Mouse (Mus musculus) heart, embryonic 12.5 days (tissue): ENCODE data around the gene Gm42417. TPM values are rescaled to one million over a fixed set of nuclear protein-coding genes. Genes with fewer than 3 reads are reported as not detected.

Experiments used
- ATAC-seq: fragments of 200-750 bp; cut with Nextera tagmentation; 2 replicates; pipeline ENCODE4 v1.8.0; 2017; ENCODE audit warnings: moderate TSS enrichment, moderate library complexity; ENCODE audit not compliant: insufficient number of reproducible peaks, low FRiP score
- H3K27ac ChIP-seq: fragments of 300-500 bp; sonication (generic); 2 replicates; pipeline ENCODE4 v1.5.1; 2016; ENCODE audit warnings: mild to moderate bottlenecking, moderate library complexity; ENCODE audit not compliant: poor library complexity, severe bottlenecking
- H3K27me3 ChIP-seq: fragments of 300-500 bp; sonication (generic); replicated peaks from 2 replicates; pipeline ENCODE4 v1.6.1; 2016; ENCODE audit warnings: mild to moderate bottlenecking, moderate library complexity
- H3K36me3 ChIP-seq: fragments of 300-500 bp; sonication (generic); 2 replicates; pipeline ENCODE4 v1.6.1; 2016; ENCODE audit warnings: mild to moderate bottlenecking, moderate library complexity
- H3K4me1 ChIP-seq: fragments of 300-500 bp; sonication (generic); replicated peaks from 2 replicates; pipeline ENCODE4 v1.6.1; 2016; ENCODE audit warnings: mild to moderate bottlenecking
- H3K4me2 ChIP-seq: fragments of 300-500 bp; sonication (generic); 2 replicates; pipeline ENCODE4 v1.6.1; 2016; ENCODE audit warnings: mild to moderate bottlenecking, moderate library complexity
- H3K4me3 ChIP-seq: fragments of 300-500 bp; sonication (generic); 2 replicates; pipeline ENCODE4 v1.5.1; 2016; ENCODE audit warnings: mild to moderate bottlenecking
- H3K9ac ChIP-seq: fragments of 300-500 bp; sonication (generic); 2 replicates; pipeline ENCODE4 v1.6.1; 2016; ENCODE audit warnings: mild to moderate bottlenecking, moderate library complexity
- H3K9me3 ChIP-seq: fragments of 300-500 bp; sonication (generic); replicated peaks from 2 replicates; pipeline ENCODE4 v1.6.1; 2016; ENCODE audit warnings: mild to moderate bottlenecking, moderate library complexity
- WGBS: fragments of 180-500 bp; shearing (Covaris S2); methylation state at CpG from one replicate; pipeline ENCODE4 v1.1.7; 2016; 5-methylcytosine and 5-hydroxymethylcytosine counted together
- microRNA-seq: library from miRNA; unstranded; fragments of <30 nt; microRNA quantifications from one replicate; pipeline ENCODE4, GENCODE M21; 2017
- polyA plus RNA-seq: library from polyadenylated mRNA; unstranded; fragments of >200 nt; fragmentation: Nextera tagmentation; extraction: Ambion mirVana; gene quantifications from 2 replicates; pipeline ENCODE4 v1.2.1, GENCODE M21; 2016

The Gm42417 gene
- polyA plus RNA-seq, 1 experiment from 2014 or later, result 0.40 TPM

- Histone ChIP-seq H3K27ac (peak overlapping the region; percentile 25; the same call in 1 of the 2 replicates), H3K36me3 (no peaks in the 10 kb centered on the region), H3K4me1 (peaks cover 16% of the 10 kb centered on the region), H3K4me3 (no peak overlapping the region), H3K27me3 (no peaks in the 10 kb centered on the region), H3K9ac (peak overlapping the region; percentile 48; the same call in 1 of the 2 replicates), H3K9me3 (no peaks in the 10 kb centered on the region), H3K4me2 (peak overlapping the region; percentile 16; the same call in 1 of the 2 replicates)
- 31% methylated on average over 9 of the region's 9 CpGs for WGBS
- ATAC-seq, result peak; percentile 85
Measured at GRCm38 (mm10) chr1:36492416-36493139, 46.7 kb downstream of the Gm42417 start.

- Histone ChIP-seq H3K4me2 (no peak overlapping the region), H3K9ac (no peak overlapping the region), H3K27me3 (no peaks in the 10 kb centered on the region), H3K36me3 (no peaks in the 10 kb centered on the region), H3K9me3 (no peaks in the 10 kb centered on the region), H3K4me3 (no peak overlapping the region), H3K4me1 (peaks cover 9% of the 10 kb centered on the region), H3K27ac (no peak overlapping the region)
- no peak for ATAC-seq
- WGBS, result 67% methylated on average over 6 of the region's 6 CpGs
Measured at GRCm38 (mm10) chr1:36489661-36490060, 49.6 kb downstream of the Gm42417 start.

GRCm38 (mm10) chr1:36487111-36487510 is 52.1 kb downstream of the Gm42417 start:
- 88% methylated on average over 9 of the region's 9 CpGs for WGBS
- no peak for ATAC-seq
- H3K4me1 ChIP-seq, result peaks cover 7% of the 10 kb centered on the region

GRCm38 (mm10) chr1:36485080-36485479 is 54.1 kb downstream of the Gm42417 start:
- WGBS, result 70% methylated on average over 7 of the region's 7 CpGs
- H3K4me3 ChIP-seq, result no peak overlapping the region

More at GRCm38 (mm10) chr1:36487111-36487510, 52.1 kb downstream of the Gm42417 start:
- no peak overlapping the region for H3K9ac ChIP-seq
- H3K36me3 ChIP-seq, result no peaks in the 10 kb centered on the region
- no peaks in the 10 kb centered on the region for H3K9me3 ChIP-seq
- no peak overlapping the region for H3K27ac ChIP-seq
- no peaks in the 10 kb centered on the region for H3K27me3 ChIP-seq
- H3K4me2 ChIP-seq, result no peak overlapping the region
- H3K4me3 ChIP-seq, result no peak overlapping the region

GRCm38 (mm10) chr1:36483825-36484224 is 55.4 kb downstream of the Gm42417 start:
- H3K4me3 ChIP-seq, result no peak overlapping the region
- H3K4me2 ChIP-seq, result no peak overlapping the region
- H3K4me1 ChIP-seq, result 0 out of 2 replicates have a peak, but pooled peaks cover 4% of the 10 kb centered on the region
- no peaks in the 10 kb centered on the region for H3K9me3 ChIP-seq
- no peak for ATAC-seq
- WGBS, result 61% methylated on average over 4 of the region's 4 CpGs
- H3K36me3 ChIP-seq, result no peaks in the 10 kb centered on the region
- no peak overlapping the region for H3K9ac ChIP-seq
- H3K27me3 ChIP-seq, result no peaks in the 10 kb centered on the region
- H3K27ac ChIP-seq, result no peak overlapping the region

More at GRCm38 (mm10) chr1:36485080-36485479, 54.1 kb downstream of the Gm42417 start:
- Histone ChIP-seq H3K9me3 (no peaks in the 10 kb centered on the region), H3K9ac (no peak overlapping the region), H3K4me1 (0 out of 2 replicates have a peak, but pooled peaks cover 4% of the 10 kb centered on the region), H3K27me3 (no peaks in the 10 kb centered on the region), H3K36me3 (no peaks in the 10 kb centered on the region), H3K4me2 (no peak overlapping the region), H3K27ac (no peak overlapping the region)
- no peak for ATAC-seq

Small RNA genes lying within 50 kb of the gene (microRNA-seq; reads per million reads assigned to microRNA genes)
- not detected for gene Gm47280

Other genes starting within 250 kb of the Gm42417 start
- gene Arid5a, start 231.7 kb downstream of the Gm42417 start, polyA plus RNA-seq, result 15.1 and 15.3 TPM in 2 replicates
- 54.2 TPM in 2 replicates for gene Kansl3, start 170.2 kb downstream of the Gm42417 start, polyA plus RNA-seq
- gene Fer1l5, start 167.1 kb downstream of the Gm42417 start, polyA plus RNA-seq, result 1.2 and 1.3 TPM in 2 replicates
- 53.8 and 57.7 TPM in 2 replicates for gene Lman2l, start 94.2 kb downstream of the Gm42417 start, polyA plus RNA-seq
- 6.2 and 7.3 TPM in 2 replicates for gene Cnnm4, start 67.8 kb downstream of the Gm42417 start, polyA plus RNA-seq
- gene Cnnm3, start 27.6 kb downstream of the Gm42417 start, polyA plus RNA-seq, result 2.2 and 3.4 TPM in 2 replicates
- gene Ankrd23, start 2.5 kb downstream of the Gm42417 start, polyA plus RNA-seq, result 14.9 and 16.8 TPM in 2 replicates
- gene Ankrd39, start 8.0 kb upstream of the Gm42417 start, polyA plus RNA-seq, result 23.1 and 24.4 TPM in 2 replicates
- 11.9 and 13.3 TPM in 2 replicates for gene Sema4c, start 18.9 kb upstream of the Gm42417 start, polyA plus RNA-seq
- 2.8 and 3.0 TPM in 2 replicates for gene Fam178b, start 143.8 kb upstream of the Gm42417 start, polyA plus RNA-seq
- gene Cox5b, start 152.0 kb upstream of the Gm42417 start, polyA plus RNA-seq, result 1,063 and 1,083 TPM in 2 replicates
- not detected in 2 replicates for gene 4933424G06Rik, start 170.7 kb upstream of the Gm42417 start, polyA plus RNA-seq
- gene Actr1b, start 175.0 kb upstream of the Gm42417 start, polyA plus RNA-seq, result 95.0 and 103 TPM in 2 replicates
- 0.33 and 0.50 TPM in 2 replicates for gene Zap70, start 222.4 kb upstream of the Gm42417 start, polyA plus RNA-seq